Mouse (Mus musculus): ENCODE data around the gene Grk6.

GRCm38 (mm10) chr13:55475750-55476149, 30.9 kb downstream of the Grk6 start:
- no peak for TF ChIP-seq CTCF (IDR thresholded peaks at IDR 0.05; ENCODE audit: extremely low read depth, insufficient read depth, insufficient read length, insufficient replicate concordance)
- no peak for TF ChIP-seq POLR2A (IDR thresholded peaks at IDR 0.05; ENCODE audit: low read depth, low read length)
